Mouse (Mus musculus) brain, adult 2 months (tissue): Measurements from ENCODE around the gene Slc12a7.

Source experiments
- DNase-seq: peaks from one replicate; pipeline ENCODE4 v3.0.0; 2011; ENCODE audit warnings: low read depth, low spot score

The Slc12a7 gene

GRCm38 (mm10) chr13:73760126-73760525 lies 27.2 kb downstream of the Slc12a7 start:
- no peak for DNase-seq

GRCm38 (mm10) chr13:73762938-73763337 lies 30.0 kb downstream of the Slc12a7 start:
- no peak for DNase-seq

GRCm38 (mm10) chr13:73763439-73764255 lies 30.8 kb downstream of the Slc12a7 start:
- DNase-seq, result no peak

GRCm38 (mm10) chr13:73764256-73764775 lies 31.4 kb downstream of the Slc12a7 start:
- no peak for DNase-seq

- DNase-seq, result no peak
Measured at GRCm38 (mm10) chr13:73765393-73765792, 32.5 kb downstream of the Slc12a7 start.

- no peak for DNase-seq
Measured at GRCm38 (mm10) chr13:73767224-73767623, 34.3 kb downstream of the Slc12a7 start.

- no peak for DNase-seq
Measured at GRCm38 (mm10) chr13:73767754-73768153, 34.9 kb downstream of the Slc12a7 start.

- DNase-seq, result no peak
Measured at GRCm38 (mm10) chr13:73768311-73768710, 35.4 kb downstream of the Slc12a7 start.

- no peak for DNase-seq
Measured at GRCm38 (mm10) chr13:73769916-73770682, 37.2 kb downstream of the Slc12a7 start.

GRCm38 (mm10) chr13:73771131-73771530 lies 38.2 kb downstream of the Slc12a7 start:
- no peak for DNase-seq

- no peak for DNase-seq
Measured at GRCm38 (mm10) chr13:73772655-73773054, 39.8 kb downstream of the Slc12a7 start.

- peak; percentile 11 for DNase-seq
Measured at GRCm38 (mm10) chr13:73773519-73774205, 40.8 kb downstream of the Slc12a7 start.

- DNase-seq, result no peak
Measured at GRCm38 (mm10) chr13:73775786-73776185, 42.9 kb downstream of the Slc12a7 start.

GRCm38 (mm10) chr13:73777578-73777977 lies 44.7 kb downstream of the Slc12a7 start:
- no peak for DNase-seq

GRCm38 (mm10) chr13:73782486-73782885 lies 49.6 kb downstream of the Slc12a7 start:
- no peak for DNase-seq

GRCm38 (mm10) chr13:73792176-73792575 lies 59.3 kb downstream of the Slc12a7 start:
- no peak for DNase-seq

GRCm38 (mm10) chr13:73793171-73793570 lies 60.3 kb downstream of the Slc12a7 start:
- DNase-seq, result no peak

GRCm38 (mm10) chr13:73799110-73799509 lies 66.2 kb downstream of the Slc12a7 start:
- peak; percentile 14 for DNase-seq

- peak; percentile 38 for DNase-seq
Measured at GRCm38 (mm10) chr13:73803450-73804178, 70.7 kb downstream of the Slc12a7 start.

- DNase-seq, result no peak
Measured at GRCm38 (mm10) chr13:73804914-73805313, 72.0 kb downstream of the Slc12a7 start.

- DNase-seq, result peak; percentile 18
Measured at GRCm38 (mm10) chr13:73812936-73813335, 80.0 kb downstream of the Slc12a7 start.
